ENCODE assay signal across 17 mouse cellular contexts in genomic region chr3:19002056-19002455, GRCm38 (mm10).
A peak's percentile ranks its signal among the peaks of the same experiment; 100 is the strongest.
DNase-seq lines count a peak whose midpoint lies in the region; ATAC-seq and TF ChIP-seq lines count a peak whose summit lies in the region.
"Had no signal": no experiment of that assay in that cellular context is flagged by ENCODE, and none has a peak within 500 bp of the region (broad histone marks: within the 10 kb centered on the region; RNA-seq: fewer than 3 reads in every experiment).

No protein-coding gene starts in this region.

- DNase-seq in cerebellum, postnatal 14 days: peak; percentile 56 to 70
- no peak for DNase-seq in cerebellum, adult 2 months
- DNase-seq in hindbrain, postnatal 0 days (ENCODE audit: low spot score): peak; percentile 38
- DNase-seq in lung, postnatal 0 days (ENCODE audit: low spot score): peak; percentile 8
- no peak for DNase-seq in lung, postnatal 14 days
- DNase-seq in thymus, adult 2 months: no peak
- DNase-seq: adrenal gland, postnatal 10 days; cerebellum, adult 18-20 months; cerebellum, postnatal 25 days; gastrocnemius, postnatal 36 days; heart, adult 11 months; heart, postnatal 36 days had no signal

- ATAC-seq in hindbrain, postnatal 0 days: peak; percentile 51; the same call in 1 of the 2 replicates
- no peak for ATAC-seq in hindbrain, embryonic 16.5 days
- ATAC-seq in lung, postnatal 0 days: no peak
- peak; percentile 26; the same call in 1 of the 2 replicates for ATAC-seq in forebrain, embryonic 16.5 days

- H3K9ac ChIP-seq in hindbrain, postnatal 0 days (replicated peaks; ENCODE audit: low read length): no peak overlapping the region
- H3K9ac ChIP-seq in hindbrain, embryonic 16.5 days (ENCODE audit: low read depth, low read length): no peak overlapping the region
- no peak overlapping the region for H3K9ac ChIP-seq in lung, postnatal 0 days (replicated peaks; ENCODE audit: low read depth)
- no peak overlapping the region for H3K9ac ChIP-seq in forebrain, embryonic 16.5 days (replicated peaks; ENCODE audit: low read depth, low read length)
- H3K9ac ChIP-seq: embryonic facial prominence, embryonic 12.5 days; heart, embryonic 13.5 days; hindbrain, embryonic 15.5 days had no signal

- H3K36me3 ChIP-seq in hindbrain, postnatal 0 days (ENCODE audit: insufficient read depth, low read length): no peaks in the 10 kb centered on the region
- no peaks in the 10 kb centered on the region for H3K36me3 ChIP-seq in hindbrain, embryonic 16.5 days (ENCODE audit: control insufficient read depth, insufficient read depth, low read length)
- no peaks in the 10 kb centered on the region for H3K36me3 ChIP-seq in lung, postnatal 0 days (ENCODE audit: insufficient read depth, low read length)
- H3K36me3 ChIP-seq in forebrain, embryonic 16.5 days (ENCODE audit: control insufficient read depth, insufficient read depth): no peaks in the 10 kb centered on the region
- no peaks in the 10 kb centered on the region for H3K36me3 ChIP-seq in thymus, adult 2 months (ENCODE audit: control insufficient read depth, insufficient read depth, low read length)
- H3K36me3 ChIP-seq: embryonic facial prominence, embryonic 12.5 days; heart, embryonic 13.5 days; hindbrain, embryonic 15.5 days had no signal

- WGBS in cerebellum, adult 2 months: 45% methylated on average over 7 of the region's 7 CpGs
- WGBS in hindbrain, postnatal 0 days: 57% methylated on average over 7 of the region's 7 CpGs
- 56% methylated on average over 7 of the region's 7 CpGs for WGBS in hindbrain, embryonic 16.5 days
- WGBS in lung, postnatal 0 days: 49% methylated on average over 7 of the region's 7 CpGs
- 28% methylated on average over 7 of the region's 7 CpGs for WGBS in forebrain, embryonic 16.5 days
- 85% methylated on average over 7 of the region's 7 CpGs for WGBS in thymus, adult 2 months

- TF ChIP-seq EP300 in lung, postnatal 0 days (IDR thresholded peaks at IDR 0.05): no peak

- H3K4me1 ChIP-seq in cerebellum, adult 2 months (ENCODE audit: control insufficient read depth, insufficient read depth, low read length): peaks cover 6% of the 10 kb centered on the region
- no peaks in the 10 kb centered on the region for H3K4me1 ChIP-seq in hindbrain, postnatal 0 days (ENCODE audit: insufficient read depth, low read length)
- no peaks in the 10 kb centered on the region for H3K4me1 ChIP-seq in hindbrain, embryonic 16.5 days (ENCODE audit: control insufficient read depth, insufficient read depth, low read depth, low read length)
- no peaks in the 10 kb centered on the region for H3K4me1 ChIP-seq in lung, postnatal 0 days (ENCODE audit: insufficient read depth, low read depth, low read length)
- H3K4me1 ChIP-seq in forebrain, embryonic 16.5 days (replicated peaks; ENCODE audit: control insufficient read depth, insufficient read depth, low read length): peaks cover 5% of the 10 kb centered on the region
- no peaks in the 10 kb centered on the region for H3K4me1 ChIP-seq in thymus, adult 2 months (replicated peaks; ENCODE audit: control insufficient read depth, insufficient read depth, low read length)
- H3K4me1 ChIP-seq: embryonic facial prominence, embryonic 12.5 days; heart, embryonic 13.5 days; hindbrain, embryonic 15.5 days had no signal

- H3K4me3 ChIP-seq in cerebellum, adult 2 months (replicated peaks; ENCODE audit: insufficient read depth, low read depth, low read length): no peak overlapping the region
- H3K4me3 ChIP-seq in hindbrain, postnatal 0 days (ENCODE audit: low read length): no peak overlapping the region
- no peak overlapping the region for H3K4me3 ChIP-seq in hindbrain, embryonic 16.5 days (ENCODE audit: low read length)
- H3K4me3 ChIP-seq in lung, postnatal 0 days (ENCODE audit: low read depth, low read length): no peak overlapping the region
- H3K4me3 ChIP-seq in forebrain, embryonic 16.5 days (replicated peaks; ENCODE audit: low read length): no peak overlapping the region
- H3K4me3 ChIP-seq in thymus, adult 2 months (ENCODE audit: control insufficient read depth, insufficient read depth, low read length): no peak overlapping the region
- H3K4me3 ChIP-seq: embryonic facial prominence, embryonic 12.5 days; heart, embryonic 13.5 days; hindbrain, embryonic 15.5 days had no signal

- no peaks in the 10 kb centered on the region for H3K27me3 ChIP-seq in cerebellum, adult 2 months (ENCODE audit: control insufficient read depth, insufficient read depth, low read length)
- no peaks in the 10 kb centered on the region for H3K27me3 ChIP-seq in hindbrain, postnatal 0 days (ENCODE audit: insufficient read depth, low read length)
- no peaks in the 10 kb centered on the region for H3K27me3 ChIP-seq in hindbrain, embryonic 16.5 days (replicated peaks; ENCODE audit: control insufficient read depth, insufficient read depth, low read length)
- H3K27me3 ChIP-seq in lung, postnatal 0 days (replicated peaks; ENCODE audit: insufficient read depth, low read length): no peaks in the 10 kb centered on the region
- no peaks in the 10 kb centered on the region for H3K27me3 ChIP-seq in forebrain, embryonic 16.5 days (replicated peaks; ENCODE audit: control insufficient read depth, insufficient read depth, low read length)
- H3K27me3 ChIP-seq in thymus, adult 2 months (ENCODE audit: control insufficient read depth, insufficient read depth, low read length): no peaks in the 10 kb centered on the region
- H3K27me3 ChIP-seq: embryonic facial prominence, embryonic 12.5 days; heart, embryonic 13.5 days; hindbrain, embryonic 15.5 days had no signal

- H3K4me2 ChIP-seq in hindbrain, postnatal 0 days (ENCODE audit: low read depth, low read length): no peak overlapping the region
- H3K4me2 ChIP-seq in hindbrain, embryonic 16.5 days (ENCODE audit: low read length): no peak overlapping the region
- no peak overlapping the region for H3K4me2 ChIP-seq in lung, postnatal 0 days (replicated peaks; ENCODE audit: low read depth, low read length)
- no peak overlapping the region for H3K4me2 ChIP-seq in forebrain, embryonic 16.5 days (ENCODE audit: low read length)
- H3K4me2 ChIP-seq: embryonic facial prominence, embryonic 12.5 days; heart, embryonic 13.5 days; hindbrain, embryonic 15.5 days had no signal

- no peak for TF ChIP-seq CTCF in cerebellum, adult 2 months (IDR thresholded peaks at IDR 0.05; ENCODE audit: borderline replicate concordance, insufficient read depth, low read depth, low read length)
- TF ChIP-seq CTCF in hindbrain, postnatal 0 days (IDR thresholded peaks at IDR 0.05; ENCODE audit: low read depth): no peak
- TF ChIP-seq CTCF in lung, postnatal 0 days (IDR thresholded peaks at IDR 0.05): no peak
- TF ChIP-seq CTCF in thymus, adult 2 months (IDR thresholded peaks at IDR 0.05; ENCODE audit: borderline replicate concordance, control insufficient read depth, extremely low read depth, insufficient read depth, low read length, poor library complexity): no peak

- TF ChIP-seq POLR2A in cerebellum, adult 2 months (IDR thresholded peaks at IDR 0.05; ENCODE audit: borderline replicate concordance, insufficient read depth, low read length): no peak
- TF ChIP-seq POLR2A in thymus, adult 2 months (IDR thresholded peaks at IDR 0.05; ENCODE audit: control insufficient read depth, extremely low read depth, insufficient read depth, low read length, poor library complexity): no peak

- H3K9me3 ChIP-seq in hindbrain, postnatal 0 days (ENCODE audit: low read length): no peaks in the 10 kb centered on the region
- no peaks in the 10 kb centered on the region for H3K9me3 ChIP-seq in hindbrain, embryonic 16.5 days (ENCODE audit: control insufficient read depth, low read length)
- no peaks in the 10 kb centered on the region for H3K9me3 ChIP-seq in lung, postnatal 0 days (ENCODE audit: low read length)
- no peaks in the 10 kb centered on the region for H3K9me3 ChIP-seq in forebrain, embryonic 16.5 days (ENCODE audit: control insufficient read depth, low read length)
- H3K9me3 ChIP-seq: embryonic facial prominence, embryonic 12.5 days; heart, embryonic 13.5 days; hindbrain, embryonic 15.5 days had no signal

- no peak overlapping the region for H3K27ac ChIP-seq in cerebellum, adult 2 months (ENCODE audit: insufficient read depth, low read length)
- H3K27ac ChIP-seq in hindbrain, postnatal 0 days: no peak overlapping the region
- H3K27ac ChIP-seq in hindbrain, embryonic 16.5 days (ENCODE audit: low read depth, low read length): no peak overlapping the region
- H3K27ac ChIP-seq in lung, postnatal 0 days (ENCODE audit: low read length): no peak overlapping the region
- no peak overlapping the region for H3K27ac ChIP-seq in forebrain, embryonic 16.5 days (ENCODE audit: low read length)
- H3K27ac ChIP-seq in thymus, adult 2 months (ENCODE audit: control insufficient read depth, insufficient read depth, low read length): no peak overlapping the region
- H3K27ac ChIP-seq: embryonic facial prominence, embryonic 12.5 days; heart, embryonic 13.5 days; hindbrain, embryonic 15.5 days had no signal

Comparison
In these comparisons a context has a peak if more than half of its experiments do, and no peak if none do; other contexts are left out.
1. DNase-seq: peak in cerebellum, postnatal 14 days (2 of 2), hindbrain, postnatal 0 days (single experiment) and lung, postnatal 0 days (single experiment); none in cerebellum, adult 2 months (0 of 2), lung, postnatal 14 days (single experiment) and thymus, adult 2 months (single experiment).
2. ATAC-seq: peak in hindbrain, postnatal 0 days (single experiment) and forebrain, embryonic 16.5 days (single experiment); none in hindbrain, embryonic 16.5 days (single experiment) and lung, postnatal 0 days (single experiment).